Mouse (Mus musculus) hindbrain, embryonic 10.5 days (tissue): ENCODE data around the gene Ola1. TPM values are rescaled to one million over a fixed set of nuclear protein-coding genes. Genes with fewer than 3 reads are reported as not detected.

Experiments used
- DNase-seq: peaks from one replicate; pipeline ENCODE4 v3.0.0-alpha.2; 2017; ENCODE audit warnings: low spot score
- H3K27ac ChIP-seq: fragments of 300-500 bp; sonication (generic); 2 replicates; pipeline ENCODE4 v1.5.1; 2016; ENCODE audit warnings: mild to moderate bottlenecking, moderate library complexity
- H3K27me3 ChIP-seq: fragments of 300-500 bp; sonication (generic); 2 replicates; pipeline ENCODE4 v1.6.1; 2016; ENCODE audit warnings: mild to moderate bottlenecking; ENCODE audit not compliant: poor library complexity, insufficient read depth, severe bottlenecking
- H3K36me3 ChIP-seq: fragments of 300-500 bp; sonication (generic); 2 replicates; pipeline ENCODE4 v1.6.1; 2016; ENCODE audit warnings: mild to moderate bottlenecking, moderate library complexity
- H3K4me1 ChIP-seq: fragments of 300-500 bp; sonication (generic); replicated peaks from 2 replicates; pipeline ENCODE4 v1.6.1; 2016; ENCODE audit warnings: mild to moderate bottlenecking
- H3K4me3 ChIP-seq: fragments of 300-500 bp; sonication (generic); 2 replicates; pipeline ENCODE4 v1.5.1; 2016; ENCODE audit warnings: mild to moderate bottlenecking, moderate library complexity
- H3K9me3 ChIP-seq: fragments of 300-500 bp; sonication (generic); 2 replicates; pipeline ENCODE4 v1.6.1; 2016; ENCODE audit warnings: mild to moderate bottlenecking, moderate library complexity
- WGBS: fragments of 180-500 bp; shearing (Covaris S2); methylation state at CpG from one replicate; pipeline ENCODE4 v1.1.7; 2016; 5-methylcytosine and 5-hydroxymethylcytosine counted together
- polyA plus RNA-seq: library from polyadenylated mRNA; unstranded; fragments of >200 nt; fragmentation: Nextera tagmentation; extraction: Ambion mirVana; gene quantifications from 2 replicates; pipeline ENCODE4 v1.2.1, GENCODE M21; 2016

Gene Ola1
- polyA plus RNA-seq, 1 experiment from 2014 or later: 76.8 TPM

- Histone ChIP-seq H3K4me3 (no peak overlapping the region), H3K9me3 (0 out of 2 replicates have a peak, but pooled peaks cover 4% of the 10 kb centered on the region), H3K27ac (no peak overlapping the region), H3K4me1 (peaks cover 26% of the 10 kb centered on the region), H3K27me3 (peaks cover 8% of the 10 kb centered on the region; the same call in 1 of the 2 replicates), H3K36me3 (no peaks in the 10 kb centered on the region)
- WGBS: no CpG with 5 or more reads among the region's 2 CpGs
- DNase-seq: no peak
Measured at GRCm38 (mm10) chr2:73080084-73080483, 138.6 kb downstream of the Ola1 start.

DNA sequence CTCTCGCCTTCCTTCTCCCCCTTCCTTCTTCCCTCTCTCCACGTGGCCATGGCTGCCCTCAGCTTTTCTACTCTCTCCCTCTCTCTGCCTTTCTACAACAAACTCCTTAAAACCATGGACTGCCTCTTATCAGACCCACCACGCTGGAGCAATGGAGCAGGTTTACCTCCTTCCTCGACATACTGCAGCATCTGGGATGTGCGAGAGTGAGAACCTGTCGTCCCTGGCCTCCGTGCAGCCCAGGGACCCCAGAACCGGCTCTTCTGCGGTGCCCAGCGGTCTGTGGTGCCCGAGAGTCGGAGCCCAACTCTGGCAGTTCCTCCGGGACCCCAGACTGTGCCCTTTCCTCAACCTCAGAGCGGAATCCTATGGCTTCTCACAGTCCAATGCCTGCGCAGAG is 139.4 kb downstream of the Ola1 start:
- H3K27ac ChIP-seq: no peak overlapping the region
- H3K4me3 ChIP-seq: no peak overlapping the region
- H3K4me1 ChIP-seq: peaks cover 26% of the 10 kb centered on the region
- H3K9me3 ChIP-seq: 0 out of 2 replicates have a peak, but pooled peaks cover 4% of the 10 kb centered on the region
- no peaks in the 10 kb centered on the region for H3K36me3 ChIP-seq
- WGBS: 65% methylated on average over 15 of the region's 15 CpGs
- no peak for DNase-seq
- H3K27me3 ChIP-seq: peaks cover 8% of the 10 kb centered on the region; the same call in 1 of the 2 replicates

DNA sequence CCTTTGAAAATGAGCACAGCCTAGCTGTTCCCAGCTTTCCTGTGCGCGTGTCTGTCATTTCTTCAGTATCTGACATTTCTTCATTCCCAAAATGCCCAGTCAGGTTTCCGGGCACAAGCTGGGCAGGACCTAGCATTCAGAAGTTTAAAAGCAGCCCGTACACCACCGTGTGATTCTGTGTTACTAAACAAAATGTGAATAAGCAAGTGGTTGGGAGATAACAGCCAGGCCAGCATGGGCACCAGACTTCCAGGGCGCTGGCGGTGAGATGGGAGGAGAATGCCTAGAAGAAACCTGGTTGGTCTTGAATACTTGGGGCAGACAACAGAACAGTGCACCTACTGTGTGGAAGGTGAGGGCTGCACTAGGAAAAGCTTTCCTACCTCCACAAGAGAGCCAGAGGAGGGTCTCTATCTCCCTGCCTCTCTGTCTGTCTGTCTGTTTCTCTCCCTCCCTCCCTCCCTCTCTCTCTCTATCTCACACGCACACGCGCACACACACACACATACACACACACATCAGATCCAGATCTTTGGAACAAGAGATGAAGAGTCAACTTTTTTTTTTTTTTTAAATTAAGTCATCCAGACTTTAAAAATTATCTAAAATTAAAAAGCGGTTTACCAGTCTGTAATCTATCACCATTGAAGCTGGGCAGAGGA is 144.8 kb downstream of the Ola1 start:
- no peak for DNase-seq
- no peak overlapping the region for H3K4me3 ChIP-seq
- no peaks in the 10 kb centered on the region for H3K36me3 ChIP-seq
- 0 out of 2 replicates have a peak, but pooled peaks cover 4% of the 10 kb centered on the region for H3K9me3 ChIP-seq
- H3K4me1 ChIP-seq: peaks cover 5% of the 10 kb centered on the region
- 91% methylated on average over 11 of the region's 11 CpGs for WGBS
- H3K27me3 ChIP-seq: peaks cover 5% of the 10 kb centered on the region; the same call in 1 of the 2 replicates
- no peak overlapping the region for H3K27ac ChIP-seq

- no peak overlapping the region for H3K27ac ChIP-seq
- peaks cover 24% of the 10 kb centered on the region for H3K4me1 ChIP-seq
- H3K36me3 ChIP-seq: no peaks in the 10 kb centered on the region
- H3K4me3 ChIP-seq: no peak overlapping the region
- peaks cover 11% of the 10 kb centered on the region; the same call in 1 of the 2 replicates for H3K27me3 ChIP-seq
- H3K9me3 ChIP-seq: no peaks in the 10 kb centered on the region
- DNase-seq: no peak
- WGBS: 71% methylated on average over 2 of the region's 2 CpGs
Measured at GRCm38 (mm10) chr2:73071201-73071600, 147.5 kb downstream of the Ola1 start.

- Histone ChIP-seq H3K27ac (no peak overlapping the region), H3K9me3 (no peaks in the 10 kb centered on the region), H3K4me1 (peaks cover 26% of the 10 kb centered on the region), H3K4me3 (no peak overlapping the region), H3K36me3 (no peaks in the 10 kb centered on the region), H3K27me3 (peaks cover 11% of the 10 kb centered on the region; the same call in 1 of the 2 replicates)
- WGBS: 45% methylated on average over 10 of the region's 10 CpGs
- DNase-seq: no peak
Measured at GRCm38 (mm10) chr2:73070449-73071076, 148.2 kb downstream of the Ola1 start.

DNA sequence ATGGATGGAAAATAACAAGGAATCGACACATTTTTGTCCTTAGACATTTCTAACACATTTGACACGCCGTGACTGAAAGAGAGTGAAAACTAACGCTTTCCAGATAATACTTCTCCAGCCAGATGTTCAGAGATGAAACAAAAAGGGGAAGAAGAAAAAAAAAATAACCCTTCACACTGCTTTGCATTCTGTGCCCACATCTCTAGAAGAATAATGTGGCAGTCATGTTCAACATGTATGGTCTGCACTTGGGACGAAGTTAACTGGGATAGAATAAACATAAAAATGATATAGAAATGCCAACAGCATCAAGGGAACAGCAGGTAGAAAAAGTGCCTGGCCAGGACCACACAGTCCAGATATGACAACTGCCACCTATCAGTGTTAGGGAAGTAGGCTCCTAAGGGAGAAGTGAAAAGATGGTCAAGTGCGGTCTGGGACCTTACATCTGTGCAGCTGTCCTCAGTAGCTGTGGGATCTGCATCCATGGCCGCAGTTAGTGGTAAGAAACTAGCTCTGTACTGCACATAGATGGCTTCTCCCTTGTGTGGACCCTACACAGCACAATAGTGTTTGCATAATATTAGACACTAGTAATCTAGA is 149.4 kb downstream of the Ola1 start:
- Histone ChIP-seq H3K27ac (no peak overlapping the region), H3K4me3 (no peak overlapping the region), H3K4me1 (peaks cover 26% of the 10 kb centered on the region), H3K27me3 (peaks cover 11% of the 10 kb centered on the region; the same call in 1 of the 2 replicates), H3K9me3 (no peaks in the 10 kb centered on the region), H3K36me3 (no peaks in the 10 kb centered on the region)
- WGBS: 92% methylated on average over 7 of the region's 7 CpGs
- DNase-seq: no peak

- Histone ChIP-seq H3K4me3 (no peak overlapping the region), H3K27me3 (peaks cover 11% of the 10 kb centered on the region; the same call in 1 of the 2 replicates), H3K36me3 (no peaks in the 10 kb centered on the region), H3K27ac (peak overlapping the region; percentile 42; the same call in 1 of the 2 replicates), H3K4me1 (peaks cover 30% of the 10 kb centered on the region), H3K9me3 (no peaks in the 10 kb centered on the region)
- DNase-seq: peak; percentile 45
- WGBS: 32% methylated on average over 20 of the region's 20 CpGs
Measured at GRCm38 (mm10) chr2:73066307-73067167, 152.2 kb downstream of the Ola1 start.

GRCm38 (mm10) chr2:73063911-73064619 is 154.7 kb downstream of the Ola1 start:
- WGBS: 79% methylated on average over 14 of the region's 14 CpGs
- H3K27ac ChIP-seq: no peak overlapping the region

DNA sequence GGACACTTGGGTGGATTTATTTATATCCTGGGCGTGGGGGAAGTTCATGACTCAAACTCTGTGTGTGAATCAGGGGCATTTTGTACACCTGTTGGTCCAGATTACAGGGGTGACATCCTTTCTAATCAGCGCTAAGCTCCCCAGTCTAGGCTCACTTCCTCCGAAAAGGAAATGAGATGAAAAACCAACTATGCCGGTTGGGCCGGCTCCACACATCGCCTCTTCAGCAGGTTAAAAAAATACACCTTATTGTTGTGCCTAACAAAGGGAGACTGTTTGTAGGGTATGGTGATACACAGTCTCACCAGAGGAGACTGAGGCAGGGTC is 158.5 kb downstream of the Ola1 start:
- 0 out of 2 replicates have a peak, but pooled peaks cover 3% of the 10 kb centered on the region for H3K4me1 ChIP-seq
- no peak for DNase-seq
- H3K27ac ChIP-seq: no peak overlapping the region
- H3K36me3 ChIP-seq: no peaks in the 10 kb centered on the region
- no peak overlapping the region for H3K4me3 ChIP-seq
- WGBS: 79% methylated on average over 6 of the region's 6 CpGs
- H3K27me3 ChIP-seq: no peaks in the 10 kb centered on the region
- H3K9me3 ChIP-seq: no peaks in the 10 kb centered on the region

More at GRCm38 (mm10) chr2:73063911-73064619, 154.7 kb downstream of the Ola1 start:
- H3K4me3 ChIP-seq: no peak overlapping the region
- no peak for DNase-seq
- no peaks in the 10 kb centered on the region for H3K9me3 ChIP-seq
- H3K36me3 ChIP-seq: no peaks in the 10 kb centered on the region
- peaks cover 27% of the 10 kb centered on the region for H3K4me1 ChIP-seq
- H3K27me3 ChIP-seq: peaks cover 8% of the 10 kb centered on the region; the same call in 1 of the 2 replicates

DNA sequence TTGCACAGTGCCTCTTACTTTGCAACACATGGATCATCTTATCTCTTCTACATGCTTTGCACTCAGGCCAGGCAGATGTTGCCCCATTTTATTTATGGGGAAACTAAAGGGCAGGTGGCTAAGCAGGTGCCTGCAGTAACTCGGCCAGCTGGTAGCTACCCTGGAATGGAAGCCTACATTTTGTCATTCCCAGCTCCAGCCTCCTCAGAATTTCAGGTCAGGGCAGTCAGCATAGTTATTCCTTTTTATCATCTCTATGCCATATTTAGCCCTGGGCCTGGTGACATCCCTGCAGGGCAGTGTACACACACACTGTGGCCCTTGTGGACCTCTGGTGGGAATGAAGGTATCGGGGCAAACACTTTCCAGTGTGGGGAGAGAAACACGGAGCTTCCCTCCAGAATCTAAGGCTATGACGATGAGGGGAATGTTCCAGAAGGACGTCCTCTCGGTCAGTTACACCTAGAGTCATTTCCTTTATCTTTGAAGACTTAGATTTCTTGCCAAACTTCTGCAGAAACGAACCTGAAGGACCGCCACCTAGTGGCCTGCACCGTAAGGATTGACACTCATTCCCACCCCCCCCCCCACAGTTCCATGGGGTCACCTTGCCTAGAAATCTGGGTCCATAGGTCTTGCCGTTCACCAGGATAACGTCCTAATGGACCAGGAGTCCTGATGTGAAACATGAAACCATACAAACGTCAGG is 159.0 kb downstream of the Ola1 start:
- Histone ChIP-seq H3K27me3 (no peaks in the 10 kb centered on the region), H3K36me3 (no peaks in the 10 kb centered on the region), H3K4me1 (0 out of 2 replicates have a peak, but pooled peaks cover 3% of the 10 kb centered on the region), H3K4me3 (no peak overlapping the region), H3K9me3 (0 out of 2 replicates have a peak, but pooled peaks cover 2% of the 10 kb centered on the region), H3K27ac (no peak overlapping the region)
- no peak for DNase-seq
- WGBS: 39% methylated on average over 12 of the region's 12 CpGs

- Histone ChIP-seq H3K4me3 (no peak overlapping the region), H3K36me3 (no peaks in the 10 kb centered on the region), H3K27ac (no peak overlapping the region), H3K27me3 (no peaks in the 10 kb centered on the region), H3K9me3 (0 out of 2 replicates have a peak, but pooled peaks cover 4% of the 10 kb centered on the region), H3K4me1 (0 out of 2 replicates have a peak, but pooled peaks cover 3% of the 10 kb centered on the region)
- 91% methylated on average over 1 of the region's 1 CpGs for WGBS
- no peak for DNase-seq
Measured at GRCm38 (mm10) chr2:73058344-73058743, 160.4 kb downstream of the Ola1 start.
